Mouse (Mus musculus): ENCODE data around the gene Wasf1. TPM values are rescaled to one million over a fixed set of nuclear protein-coding genes. Genes with fewer than 3 reads are reported as not detected.

Gene Wasf1
- polyA plus RNA-seq, 1 experiment from 2014 or later: 12.1 TPM

DNA sequence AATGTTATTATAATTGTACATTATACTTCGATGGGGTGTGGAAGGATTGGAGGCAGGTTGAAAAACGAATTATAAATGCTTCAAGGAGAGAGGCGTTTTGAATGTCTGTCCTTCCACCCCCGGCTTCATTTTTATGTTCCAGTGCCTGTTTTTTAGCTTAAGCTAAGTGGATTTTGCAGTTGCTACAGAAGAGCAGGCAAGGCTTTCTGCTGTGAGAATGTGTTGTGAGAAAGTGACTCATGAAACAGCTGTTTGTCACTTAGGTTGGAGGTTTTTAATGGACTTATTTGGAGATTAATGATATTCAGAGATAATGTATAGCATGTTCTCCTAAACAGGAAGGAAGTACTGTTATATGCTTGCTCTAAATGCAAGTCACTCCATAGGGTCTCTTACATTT, 5.9 kb downstream of the Wasf1 start:
- Histone ChIP-seq H3K27ac (replicated peaks in 1 of 2; ENCODE audit: control insufficient read depth in 1 of 2, insufficient read depth in 1 of 2, low read depth in 2 of 2, low read length in 2 of 2) (no peak overlapping the region), H3K36me3 (ENCODE audit: control insufficient read depth, insufficient read depth, low read length) (no peaks in the 10 kb centered on the region), H3K9ac (ENCODE audit: low read length) (no peak overlapping the region), H3K4me2 (ENCODE audit: low read length) (no peak overlapping the region), H3K4me1 (ENCODE audit: control insufficient read depth in 2 of 2, insufficient read depth in 2 of 2, low read length in 2 of 2) (no peaks in the 10 kb centered on the region), H3K9me3 (ENCODE audit: control insufficient read depth, low read length) (no peaks in the 10 kb centered on the region), H3K4me3 (ENCODE audit: control insufficient read depth in 1 of 2, insufficient read depth in 1 of 2, low read depth in 1 of 2, low read length in 2 of 2) (no peak overlapping the region), H3K27me3 (ENCODE audit: control insufficient read depth, insufficient read depth, low read length) (no peaks in the 10 kb centered on the region)
- ATAC-seq (ENCODE audit: insufficient number of reproducible peaks, insufficient read depth, low FRiP score, low read depth): no peak
- 83% methylated on average over 4 of the region's 4 CpGs for WGBS

DNA sequence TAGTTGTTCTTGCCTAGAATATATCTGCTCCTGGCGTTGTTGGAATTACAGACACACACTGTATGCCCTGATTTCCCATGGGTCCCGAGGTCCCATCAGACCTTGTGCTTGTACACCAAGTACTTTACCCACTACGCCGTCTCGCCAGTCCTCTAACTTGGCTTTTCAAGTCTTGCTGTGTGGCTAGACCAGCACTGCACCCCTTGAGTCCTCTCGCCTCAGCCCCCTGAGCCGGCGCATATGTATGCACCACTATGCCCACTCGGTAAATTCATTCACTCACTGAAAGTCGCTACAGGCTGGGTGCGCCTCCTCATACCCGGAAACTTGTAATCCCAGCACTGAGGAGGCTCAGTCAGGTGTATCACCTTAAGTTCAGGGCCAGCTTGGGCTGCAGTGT, 12.5 kb downstream of the Wasf1 start:
- H3K4me2 ChIP-seq (ENCODE audit: low read length): no peak overlapping the region
- no peaks in the 10 kb centered on the region for H3K9me3 ChIP-seq (ENCODE audit: control insufficient read depth, low read length)
- no peak overlapping the region for H3K9ac ChIP-seq (ENCODE audit: low read length)
- H3K27ac ChIP-seq (replicated peaks in 1 of 2; ENCODE audit: control insufficient read depth in 1 of 2, insufficient read depth in 1 of 2, low read depth in 2 of 2, low read length in 2 of 2): no peak overlapping the region
- H3K4me1 ChIP-seq (ENCODE audit: control insufficient read depth in 2 of 2, insufficient read depth in 2 of 2, low read length in 2 of 2): no peaks in the 10 kb centered on the region
- no peak for ATAC-seq (ENCODE audit: insufficient number of reproducible peaks, insufficient read depth, low FRiP score, low read depth)
- no peaks in the 10 kb centered on the region for H3K27me3 ChIP-seq (ENCODE audit: control insufficient read depth, insufficient read depth, low read length)
- 91% methylated on average over 12 of the region's 12 CpGs for WGBS
- H3K36me3 ChIP-seq (ENCODE audit: control insufficient read depth, insufficient read depth, low read length): no peaks in the 10 kb centered on the region
- H3K4me3 ChIP-seq (ENCODE audit: control insufficient read depth in 1 of 2, insufficient read depth in 1 of 2, low read depth in 1 of 2, low read length in 2 of 2): no peak overlapping the region

DNA sequence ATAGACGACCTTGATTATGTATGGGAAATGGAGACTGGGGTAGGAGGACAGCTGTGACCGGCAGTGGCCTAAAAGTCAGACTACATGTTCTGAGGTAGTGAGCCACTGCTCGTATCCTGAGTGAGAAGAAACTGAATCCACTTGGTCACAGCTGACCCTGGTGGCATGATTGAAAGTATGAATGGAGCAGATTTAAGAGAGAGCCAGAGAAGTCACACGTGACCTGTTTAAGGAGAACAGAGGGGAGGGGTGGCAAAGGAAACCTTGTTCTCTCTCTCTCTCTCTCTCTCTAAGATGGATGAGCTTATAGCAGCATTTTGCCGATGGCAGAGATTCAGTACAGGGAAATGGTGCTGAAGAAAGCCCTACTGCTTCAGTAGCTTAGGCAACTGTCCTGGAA, 13.4 kb downstream of the Wasf1 start:
- no peaks in the 10 kb centered on the region for H3K4me1 ChIP-seq (ENCODE audit: control insufficient read depth in 2 of 2, insufficient read depth in 2 of 2, low read length in 2 of 2)
- H3K36me3 ChIP-seq (ENCODE audit: control insufficient read depth, insufficient read depth, low read length): no peaks in the 10 kb centered on the region
- no peak for ATAC-seq (ENCODE audit: insufficient number of reproducible peaks, insufficient read depth, low FRiP score, low read depth)
- H3K9ac ChIP-seq (ENCODE audit: low read length): no peak overlapping the region
- 75% methylated on average over 5 of the region's 5 CpGs for WGBS
- no peaks in the 10 kb centered on the region for H3K27me3 ChIP-seq (ENCODE audit: control insufficient read depth, insufficient read depth, low read length)
- no peak overlapping the region for H3K27ac ChIP-seq (replicated peaks in 1 of 2; ENCODE audit: control insufficient read depth in 1 of 2, insufficient read depth in 1 of 2, low read depth in 2 of 2, low read length in 2 of 2)
- no peak overlapping the region for H3K4me2 ChIP-seq (ENCODE audit: low read length)
- H3K9me3 ChIP-seq (ENCODE audit: control insufficient read depth, low read length): no peaks in the 10 kb centered on the region
- no peak overlapping the region for H3K4me3 ChIP-seq (ENCODE audit: control insufficient read depth in 1 of 2, insufficient read depth in 1 of 2, low read depth in 1 of 2, low read length in 2 of 2)

DNA sequence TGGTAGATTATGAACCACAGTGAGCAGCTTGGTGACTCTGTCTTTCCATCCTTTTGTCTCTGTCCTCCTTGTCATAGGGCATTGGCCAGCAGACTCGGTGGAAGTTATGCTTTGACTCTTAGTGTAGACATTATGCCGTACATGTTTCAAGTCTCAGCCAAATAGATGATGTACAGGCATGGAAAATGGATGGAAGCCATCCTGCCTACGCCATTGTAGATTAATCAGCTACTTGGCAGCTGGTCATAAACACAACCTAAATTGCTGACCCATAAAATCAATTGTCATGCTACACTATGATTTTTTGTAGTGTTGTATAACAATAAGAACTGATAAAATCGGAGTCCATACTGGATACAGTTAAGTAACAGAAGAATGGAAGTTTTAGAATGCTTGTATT, 18.5 kb downstream of the Wasf1 start:
- H3K4me1 ChIP-seq (ENCODE audit: control insufficient read depth in 2 of 2, insufficient read depth in 2 of 2, low read length in 2 of 2): no peaks in the 10 kb centered on the region
- H3K36me3 ChIP-seq (ENCODE audit: control insufficient read depth, insufficient read depth, low read length): no peaks in the 10 kb centered on the region
- no peak overlapping the region for H3K27ac ChIP-seq (replicated peaks in 1 of 2; ENCODE audit: control insufficient read depth in 1 of 2, insufficient read depth in 1 of 2, low read depth in 2 of 2, low read length in 2 of 2)
- H3K4me3 ChIP-seq (ENCODE audit: control insufficient read depth in 1 of 2, insufficient read depth in 1 of 2, low read depth in 1 of 2, low read length in 2 of 2): no peak overlapping the region
- H3K9me3 ChIP-seq (ENCODE audit: control insufficient read depth, low read length): no peaks in the 10 kb centered on the region
- H3K9ac ChIP-seq (ENCODE audit: low read length): no peak overlapping the region
- no peak overlapping the region for H3K4me2 ChIP-seq (ENCODE audit: low read length)
- 90% methylated on average over 4 of the region's 4 CpGs for WGBS
- no peaks in the 10 kb centered on the region for H3K27me3 ChIP-seq (ENCODE audit: control insufficient read depth, insufficient read depth, low read length)
- ATAC-seq (ENCODE audit: insufficient number of reproducible peaks, insufficient read depth, low FRiP score, low read depth): no peak

DNA sequence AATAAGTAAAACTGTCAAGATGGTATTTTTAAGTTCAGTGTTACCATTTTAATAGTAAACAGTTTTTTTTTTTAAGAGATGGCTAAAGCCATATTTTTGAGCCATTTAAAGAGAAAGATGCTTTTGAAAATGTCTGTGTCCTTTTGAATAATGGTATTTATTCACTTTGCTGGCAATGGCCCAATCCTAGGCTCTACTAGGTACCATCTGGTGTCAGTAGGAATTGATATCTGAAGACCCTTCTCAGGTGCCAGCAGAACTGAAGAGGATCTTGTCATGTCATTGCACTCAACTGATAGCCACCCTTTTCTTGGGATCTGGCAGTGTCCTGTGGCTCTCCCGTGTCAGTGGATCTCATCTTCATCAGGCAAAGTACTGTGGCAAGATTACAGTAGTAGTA, 22.9 kb downstream of the Wasf1 start:
- ATAC-seq (ENCODE audit: insufficient number of reproducible peaks, insufficient read depth, low FRiP score, low read depth): no peak
- H3K27me3 ChIP-seq (ENCODE audit: control insufficient read depth, insufficient read depth, low read length): no peaks in the 10 kb centered on the region
- H3K4me3 ChIP-seq (ENCODE audit: control insufficient read depth in 1 of 2, insufficient read depth in 1 of 2, low read depth in 1 of 2, low read length in 2 of 2): no peak overlapping the region
- peaks cover 2 to 13% of the 10 kb centered on the region in 2 experiments; a peak in 3 of 4 replicates for H3K4me1 ChIP-seq (ENCODE audit: control insufficient read depth in 2 of 2, insufficient read depth in 2 of 2, low read length in 2 of 2)
- H3K9me3 ChIP-seq (ENCODE audit: control insufficient read depth, low read length): no peaks in the 10 kb centered on the region
- no peak overlapping the region for H3K9ac ChIP-seq (ENCODE audit: low read length)
- no peak overlapping the region for H3K4me2 ChIP-seq (ENCODE audit: low read length)
- WGBS: 59% methylated on average over 1 of the region's 1 CpGs
- H3K36me3 ChIP-seq (ENCODE audit: control insufficient read depth, insufficient read depth, low read length): no peaks in the 10 kb centered on the region
- no peak overlapping the region for H3K27ac ChIP-seq (replicated peaks in 1 of 2; ENCODE audit: control insufficient read depth in 1 of 2, insufficient read depth in 1 of 2, low read depth in 2 of 2, low read length in 2 of 2)

DNA sequence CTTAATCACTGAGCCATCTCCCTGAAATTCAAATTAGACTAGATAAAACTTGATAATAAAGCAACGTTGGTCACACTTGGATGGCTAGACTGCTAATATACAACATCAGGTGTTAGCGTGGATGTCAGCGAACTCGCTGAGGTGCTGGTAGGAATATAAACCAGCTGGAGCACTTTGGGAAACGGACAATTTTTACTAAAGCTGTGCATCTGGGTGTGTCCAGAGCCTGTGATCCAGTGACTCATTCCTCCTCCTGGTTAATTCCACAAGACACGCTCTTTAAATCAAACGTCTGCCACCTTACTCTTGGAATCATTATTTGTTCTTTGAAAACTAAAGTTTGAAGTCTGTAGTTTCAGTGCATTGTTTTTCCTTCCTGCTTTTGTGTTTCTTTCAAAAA, 23.5 kb downstream of the Wasf1 start:
- H3K4me3 ChIP-seq (ENCODE audit: control insufficient read depth in 1 of 2, insufficient read depth in 1 of 2, low read depth in 1 of 2, low read length in 2 of 2): no peak overlapping the region
- no peaks in the 10 kb centered on the region for H3K27me3 ChIP-seq (ENCODE audit: control insufficient read depth, insufficient read depth, low read length)
- H3K27ac ChIP-seq (replicated peaks in 1 of 2; ENCODE audit: control insufficient read depth in 1 of 2, insufficient read depth in 1 of 2, low read depth in 2 of 2, low read length in 2 of 2): no peak overlapping the region
- no peak overlapping the region for H3K4me2 ChIP-seq (ENCODE audit: low read length)
- 82% methylated on average over 7 of the region's 7 CpGs for WGBS
- H3K4me1 ChIP-seq (ENCODE audit: control insufficient read depth in 2 of 2, insufficient read depth in 2 of 2, low read length in 2 of 2): peaks cover 2 to 13% of the 10 kb centered on the region in 2 experiments; a peak in 3 of 4 replicates
- ATAC-seq (ENCODE audit: insufficient number of reproducible peaks, insufficient read depth, low FRiP score, low read depth): no peak
- no peaks in the 10 kb centered on the region for H3K9me3 ChIP-seq (ENCODE audit: control insufficient read depth, low read length)
- no peaks in the 10 kb centered on the region for H3K36me3 ChIP-seq (ENCODE audit: control insufficient read depth, insufficient read depth, low read length)
- H3K9ac ChIP-seq (ENCODE audit: low read length): no peak overlapping the region

DNA sequence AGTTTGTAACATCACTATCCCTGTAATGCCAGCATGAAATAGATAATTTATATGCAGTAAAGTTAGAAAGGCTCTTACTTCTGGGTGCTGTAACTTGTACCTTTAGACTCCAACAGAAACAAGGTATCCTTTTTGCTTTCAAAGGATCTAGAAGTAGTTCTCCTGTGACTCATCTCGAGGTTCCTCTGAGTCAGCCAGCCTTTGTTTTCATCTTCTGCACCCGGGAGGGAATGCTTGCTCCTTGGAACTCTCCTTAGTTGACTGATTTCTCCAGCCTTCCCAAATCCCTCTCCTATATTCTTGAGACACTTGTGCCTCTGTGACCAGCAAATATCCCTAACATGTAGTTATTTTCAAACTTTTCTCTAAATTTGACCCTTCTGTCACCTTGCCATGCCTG, 25.3 kb downstream of the Wasf1 start:
- peaks cover 2 to 13% of the 10 kb centered on the region in 2 experiments; a peak in 3 of 4 replicates for H3K4me1 ChIP-seq (ENCODE audit: control insufficient read depth in 2 of 2, insufficient read depth in 2 of 2, low read length in 2 of 2)
- 19% methylated on average over 2 of the region's 2 CpGs for WGBS
- H3K36me3 ChIP-seq (ENCODE audit: control insufficient read depth, insufficient read depth, low read length): no peaks in the 10 kb centered on the region
- H3K4me2 ChIP-seq (ENCODE audit: low read length): no peak overlapping the region
- no peaks in the 10 kb centered on the region for H3K9me3 ChIP-seq (ENCODE audit: control insufficient read depth, low read length)
- H3K27me3 ChIP-seq (ENCODE audit: control insufficient read depth, insufficient read depth, low read length): no peaks in the 10 kb centered on the region
- no peak overlapping the region; the same call in 1 of the 2 replicates for H3K9ac ChIP-seq (ENCODE audit: low read length)
- H3K27ac ChIP-seq (replicated peaks in 1 of 2; ENCODE audit: control insufficient read depth in 1 of 2, insufficient read depth in 1 of 2, low read depth in 2 of 2, low read length in 2 of 2): no peak overlapping the region
- ATAC-seq (ENCODE audit: insufficient number of reproducible peaks, insufficient read depth, low FRiP score, low read depth): no peak
- no peak overlapping the region for H3K4me3 ChIP-seq (ENCODE audit: control insufficient read depth in 1 of 2, insufficient read depth in 1 of 2, low read depth in 1 of 2, low read length in 2 of 2)

DNA sequence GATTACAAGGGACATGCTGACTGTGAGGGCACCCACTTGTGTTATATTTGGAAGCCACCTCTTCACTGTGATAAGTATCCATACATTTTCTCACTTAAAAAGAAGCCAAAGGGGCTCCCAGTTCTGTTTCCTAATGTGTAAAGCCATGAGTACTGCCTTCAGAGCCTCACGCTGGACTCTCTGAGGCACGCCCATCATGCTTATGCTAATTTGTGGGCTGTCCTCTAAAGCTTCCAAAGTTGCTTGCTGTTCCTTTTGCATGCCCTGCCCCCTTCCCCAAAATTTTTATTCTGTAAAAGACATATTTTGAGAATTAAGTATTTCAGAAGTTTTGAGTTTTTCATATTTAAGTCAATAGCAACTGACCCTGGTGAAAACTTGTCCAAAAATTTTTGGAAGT, 27.5 kb downstream of the Wasf1 start:
- Histone ChIP-seq H3K27me3 (ENCODE audit: control insufficient read depth, insufficient read depth, low read length) (no peaks in the 10 kb centered on the region), H3K4me3 (ENCODE audit: control insufficient read depth in 1 of 2, insufficient read depth in 1 of 2, low read depth in 1 of 2, low read length in 2 of 2) (no peak overlapping the region), H3K27ac (replicated peaks in 1 of 2; ENCODE audit: control insufficient read depth in 1 of 2, insufficient read depth in 1 of 2, low read depth in 2 of 2, low read length in 2 of 2) (no peak overlapping the region), H3K4me1 (ENCODE audit: control insufficient read depth in 2 of 2, insufficient read depth in 2 of 2, low read length in 2 of 2) (peaks cover 2 to 13% of the 10 kb centered on the region in 2 experiments; a peak in 3 of 4 replicates), H3K9me3 (ENCODE audit: control insufficient read depth, low read length) (no peaks in the 10 kb centered on the region), H3K4me2 (ENCODE audit: low read length) (peak overlapping the region; percentile 16; the same call in 1 of the 2 replicates), H3K36me3 (ENCODE audit: control insufficient read depth, insufficient read depth, low read length) (no peaks in the 10 kb centered on the region), H3K9ac (ENCODE audit: low read length) (no peak overlapping the region)
- 28% methylated on average over 2 of the region's 2 CpGs for WGBS
- no peak for ATAC-seq (ENCODE audit: insufficient number of reproducible peaks, insufficient read depth, low FRiP score, low read depth)
